Mouse (Mus musculus) kidney, adult 2 months (tissue): ENCODE data around the gene Ky. TPM values are rescaled to one million over a fixed set of nuclear protein-coding genes. Genes with fewer than 3 reads are reported as not detected.

Experiments used
- DNase-seq: peaks from one replicate; pipeline ENCODE4 v3.0.0; 2021
- H3K27ac ChIP-seq: fragments of 200-500 bp; 2 replicates; pipeline ENCODE4 v1.5.1; 2012; ENCODE audit warnings: low read depth, low read length, control low read depth, inconsistent platforms; ENCODE audit not compliant: insufficient read depth
- H3K27me3 ChIP-seq: fragments of 200-500 bp; replicated peaks from 2 replicates; pipeline ENCODE4 v1.6.1; 2012; ENCODE audit warnings: mild to moderate bottlenecking, moderate library complexity, low read length, inconsistent platforms; ENCODE audit not compliant: control insufficient read depth, insufficient read depth
- H3K36me3 ChIP-seq: fragments of 200-500 bp; 2 replicates; pipeline ENCODE4 v1.6.1; 2012; ENCODE audit warnings: mild to moderate bottlenecking, moderate library complexity, low read length, inconsistent platforms; ENCODE audit not compliant: control insufficient read depth, insufficient read depth
- H3K4me1 ChIP-seq: fragments of 200-500 bp; 2 replicates; pipeline ENCODE4 v1.6.1; 2011; ENCODE audit warnings: low read length; ENCODE audit not compliant: control insufficient read depth, insufficient read depth
- H3K4me3 ChIP-seq: fragments of 200-500 bp; 2 replicates; pipeline ENCODE4 v1.5.1; 2011; ENCODE audit warnings: mild to moderate bottlenecking, low read depth, low read length, control low read depth; ENCODE audit not compliant: insufficient read depth
- CTCF ChIP-seq: fragments of 200-500 bp; conservative IDR thresholded peaks from 2 replicates; pipeline ENCODE4 v1.5.1; 2011; ENCODE audit warnings: low read depth, mild to moderate bottlenecking, control low read depth, low read length, moderate library complexity, mixed read lengths; ENCODE audit not compliant: insufficient read depth, insufficient read length
- POLR2A ChIP-seq: fragments of 200-500 bp; IDR thresholded peaks from one replicate; pipeline ENCODE4 v1.6.1; 2011; ENCODE audit warnings: low read depth, low read length, control low read depth
- WGBS: fragments of 180-500 bp; shearing (Covaris S2); methylation state at CpG from one replicate; pipeline ENCODE4 v1.1.7; 2018; 5-methylcytosine and 5-hydroxymethylcytosine counted together
- polyA plus RNA-seq: library from polyadenylated mRNA; depleted of rRNA; stranded (reverse); fragments of >200 nt; gene quantifications from 2 replicates; pipeline ENCODE4 v1.2.3, GENCODE M21; 2012

Ky gene
- polyA plus RNA-seq, 1 experiment, result 0.45 TPM

- WGBS, result 70% methylated on average over 7 of the region's 7 CpGs
- TF ChIP-seq POLR2A (no peak), CTCF (no peak)
- DNase-seq, result no peak
- Histone ChIP-seq H3K36me3 (no peaks in the 10 kb centered on the region), H3K4me1 (no peaks in the 10 kb centered on the region; the same call in 1 of the 2 replicates), H3K27ac (no peak overlapping the region), H3K27me3 (no peaks in the 10 kb centered on the region), H3K4me3 (no peak overlapping the region)
Measured at GRCm38 (mm10) chr9:102547028-102547354, 41.4 kb downstream of the Ky start.

GRCm38 (mm10) chr9:102549211-102549610 is 43.7 kb downstream of the Ky start:
- Histone ChIP-seq H3K36me3 (no peaks in the 10 kb centered on the region), H3K4me1 (no peaks in the 10 kb centered on the region; the same call in 1 of the 2 replicates), H3K4me3 (no peak overlapping the region), H3K27me3 (no peaks in the 10 kb centered on the region), H3K27ac (no peak overlapping the region)
- DNase-seq, result peak; percentile 67
- WGBS, result 50% methylated on average over 8 of the region's 8 CpGs
- TF ChIP-seq CTCF (no peak), POLR2A (no peak)

GRCm38 (mm10) chr9:102551771-102552170 is 46.2 kb downstream of the Ky start:
- WGBS, result 43% methylated on average over 10 of the region's 10 CpGs
- no peak overlapping the region for H3K27ac ChIP-seq
- TF ChIP-seq POLR2A (no peak), CTCF (no peak)
- H3K4me1 ChIP-seq, result no peaks in the 10 kb centered on the region
- H3K36me3 ChIP-seq, result no peaks in the 10 kb centered on the region
- no peak overlapping the region for H3K4me3 ChIP-seq
- DNase-seq, result peak; percentile 46
- no peaks in the 10 kb centered on the region for H3K27me3 ChIP-seq

GRCm38 (mm10) chr9:102553781-102554180 is 48.2 kb downstream of the Ky start:
- 57% methylated on average over 3 of the region's 3 CpGs for WGBS
- DNase-seq, result no peak
- Histone ChIP-seq H3K4me3 (no peak overlapping the region), H3K4me1 (no peaks in the 10 kb centered on the region), H3K36me3 (no peaks in the 10 kb centered on the region), H3K27me3 (no peaks in the 10 kb centered on the region), H3K27ac (no peak overlapping the region)
- TF ChIP-seq CTCF, result no peak
- no peak for TF ChIP-seq POLR2A

GRCm38 (mm10) chr9:102558463-102558862 is 52.9 kb downstream of the Ky start:
- no peak overlapping the region for H3K4me3 ChIP-seq
- no peak for DNase-seq
- no peaks in the 10 kb centered on the region for H3K4me1 ChIP-seq
- 95% methylated on average over 3 of the region's 3 CpGs for WGBS
- no peak for TF ChIP-seq CTCF
- TF ChIP-seq POLR2A, result no peak
- H3K27ac ChIP-seq, result no peak overlapping the region
- no peaks in the 10 kb centered on the region for H3K27me3 ChIP-seq
- H3K36me3 ChIP-seq, result no peaks in the 10 kb centered on the region

GRCm38 (mm10) chr9:102572888-102573287 is 67.3 kb downstream of the Ky start:
- WGBS, result 79% methylated on average over 5 of the region's 5 CpGs
- H3K27me3 ChIP-seq, result no peaks in the 10 kb centered on the region
- no peak for DNase-seq
- H3K36me3 ChIP-seq, result no peaks in the 10 kb centered on the region
- TF ChIP-seq CTCF, result no peak
- no peak for TF ChIP-seq POLR2A
- no peak overlapping the region for H3K4me3 ChIP-seq
- no peak overlapping the region for H3K27ac ChIP-seq
- no peaks in the 10 kb centered on the region for H3K4me1 ChIP-seq

- H3K36me3 ChIP-seq, result no peaks in the 10 kb centered on the region
- no peaks in the 10 kb centered on the region for H3K27me3 ChIP-seq
- peak; percentile 42 for DNase-seq
- 33% methylated on average over 5 of the region's 5 CpGs for WGBS
- H3K27ac ChIP-seq, result no peak overlapping the region
- H3K4me3 ChIP-seq, result no peak overlapping the region
- H3K4me1 ChIP-seq, result no peaks in the 10 kb centered on the region
- TF ChIP-seq CTCF (no peak), POLR2A (no peak)
Measured at GRCm38 (mm10) chr9:102577480-102577879, 71.9 kb downstream of the Ky start.
